Mouse (Mus musculus): ENCODE data around the gene Zfand2a.

Gene Zfand2a

GRCm38 (mm10) chr5:139484185-139484814 lies at the start of gene Zfand2a:
Zfand2a (minus strand) TSS chr5:139484549.
- DNase-seq, result peak; percentile 99 to 100

- DNase-seq, result no peak
These were observed 44.5 kb upstream of the Zfand2a start for GRCm38 (mm10) chr5:139528851-139529250.

- DNase-seq, result no peak
These were observed 37.6 kb upstream of the Zfand2a start for GRCm38 (mm10) chr5:139521987-139522386.

- no peak for DNase-seq
These were observed 35.9 kb upstream of the Zfand2a start for GRCm38 (mm10) chr5:139520069-139520834.

GRCm38 (mm10) chr5:139516281-139516680 lies 31.9 kb upstream of the Zfand2a start:
- no peak for DNase-seq

GRCm38 (mm10) chr5:139512201-139512600 lies 27.9 kb upstream of the Zfand2a start:
- DNase-seq, result no peak

GRCm38 (mm10) chr5:139510682-139511366 lies 26.5 kb upstream of the Zfand2a start:
- peak in 1 of 2 experiments; percentile 14 for DNase-seq

- DNase-seq, result no peak
These were observed 21.9 kb upstream of the Zfand2a start for GRCm38 (mm10) chr5:139506207-139506606.

GRCm38 (mm10) chr5:139505073-139505606 lies 20.8 kb upstream of the Zfand2a start:
- DNase-seq, result peak; percentile 78 to 86

GRCm38 (mm10) chr5:139502281-139502680 lies 17.9 kb upstream of the Zfand2a start:
- no peak for DNase-seq

GRCm38 (mm10) chr5:139498791-139499190 lies 14.4 kb upstream of the Zfand2a start:
- no peak for DNase-seq

- no peak for DNase-seq
These were observed 12.6 kb upstream of the Zfand2a start for GRCm38 (mm10) chr5:139496939-139497338.

- peak in 1 of 2 experiments; percentile 10 for DNase-seq
These were observed 10.8 kb upstream of the Zfand2a start for GRCm38 (mm10) chr5:139495019-139495669.

- DNase-seq, result no peak
These were observed 9.3 kb upstream of the Zfand2a start for GRCm38 (mm10) chr5:139493690-139494089.

GRCm38 (mm10) chr5:139491348-139491747 lies 7.0 kb upstream of the Zfand2a start:
- DNase-seq, result no peak

GRCm38 (mm10) chr5:139490131-139490530 lies 5.8 kb upstream of the Zfand2a start:
- DNase-seq, result no peak

GRCm38 (mm10) chr5:139483171-139483848 lies 1.0 kb downstream of the Zfand2a start:
- no peak for DNase-seq

GRCm38 (mm10) chr5:139480406-139480805 lies 3.9 kb downstream of the Zfand2a start:
- DNase-seq, result no peak

GRCm38 (mm10) chr5:139479088-139479487 lies 5.3 kb downstream of the Zfand2a start:
- DNase-seq, result peak; percentile 37 to 58

- no peak for DNase-seq
These were observed 9.6 kb downstream of the Zfand2a start for GRCm38 (mm10) chr5:139474741-139475140.

- peak in 1 of 2 experiments; percentile 47 for DNase-seq
These were observed 16.4 kb downstream of the Zfand2a start for GRCm38 (mm10) chr5:139467998-139468397.

- DNase-seq, result no peak
These were observed 17.5 kb downstream of the Zfand2a start for GRCm38 (mm10) chr5:139466801-139467200.
